ENCODE assay signal across 22 mouse cellular contexts in the genomic region with DNA sequence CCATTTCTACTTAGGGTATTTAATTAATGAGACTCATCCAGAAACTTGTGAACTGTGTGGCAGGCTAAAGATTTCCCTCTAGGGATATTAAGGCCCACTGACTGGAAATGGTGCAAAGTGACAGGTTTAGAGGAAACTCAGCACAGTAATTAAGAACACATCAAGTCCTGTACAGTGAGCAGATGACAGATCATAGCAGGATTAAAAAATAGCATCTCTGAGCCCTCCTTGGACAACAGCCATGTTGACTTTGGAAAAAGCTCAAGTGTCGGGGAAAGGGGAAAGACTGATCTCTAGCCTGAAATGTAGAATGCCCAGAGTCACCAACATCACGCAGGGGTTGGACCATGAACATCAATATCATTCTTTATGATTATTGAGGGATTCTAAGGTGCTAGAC. TPM values are rescaled to one million over a fixed set of nuclear protein-coding genes. Genes with fewer than 3 reads are reported as not detected.
DNase-seq lines count a peak whose midpoint lies in the region; ATAC-seq and TF ChIP-seq lines count a peak whose summit lies in the region.
"Had no signal": no experiment of that assay in that cellular context is flagged by ENCODE, and none has a peak within 500 bp of the region (broad histone marks: within the 10 kb centered on the region; RNA-seq: fewer than 3 reads in every experiment).

No protein-coding gene starts in this region.

- peak; percentile 28 for DNase-seq in adrenal gland, adult 2 months
- DNase-seq in adrenal gland, adult 18-20 months (ENCODE audit: low spot score in 2 of 2), result no peak
- DNase-seq in heart, embryonic 10.5 days (ENCODE audit: low spot score), result peak; percentile 22
- no peak for DNase-seq in heart, adult 9 months (ENCODE audit: low spot score in 2 of 2)
- DNase-seq in lung, embryonic 14.5 days, result peak; percentile 70
- no peak for DNase-seq in lung, postnatal 25 days (ENCODE audit: low spot score)
- DNase-seq in Muller cell, postnatal 12 days (ENCODE audit: inconsistent ontology term), result peak; percentile 47
- DNase-seq: cerebellum, adult 18-20 months; heart, postnatal 4 days; lung, postnatal 4 days; thymus, adult 18-20 months; thymus, postnatal 36 days had no signal

- H3K4me2 ChIP-seq in lung, embryonic 14.5 days, result no peak overlapping the region
- H3K4me2 ChIP-seq: forebrain, embryonic 13.5 days; hindbrain, embryonic 15.5 days; intestine, embryonic 15.5 days; midbrain, embryonic 15.5 days; neural tube, embryonic 13.5 days; stomach, embryonic 15.5 days had no signal

- H3K27me3 ChIP-seq in heart, embryonic 10.5 days (ENCODE audit: insufficient read depth, poor library complexity, severe bottlenecking), result no peaks in the 10 kb centered on the region
- H3K27me3 ChIP-seq in lung, embryonic 14.5 days (ENCODE audit: insufficient read depth, low read length), result no peaks in the 10 kb centered on the region
- H3K27me3 ChIP-seq: forebrain, embryonic 13.5 days; hindbrain, embryonic 15.5 days; intestine, embryonic 15.5 days; midbrain, embryonic 15.5 days; neural tube, embryonic 13.5 days; stomach, embryonic 15.5 days had no signal

- TF ChIP-seq CTCF in lung, embryonic 14.5 days (IDR thresholded peaks at IDR 0.05; ENCODE audit: low read depth), result no peak

- 86% methylated on average over 2 of the region's 2 CpGs for WGBS in heart, embryonic 10.5 days
- WGBS in lung, embryonic 14.5 days, result 45% methylated on average over 2 of the region's 2 CpGs

- H3K27ac ChIP-seq in heart, embryonic 10.5 days, result no peak overlapping the region
- H3K27ac ChIP-seq in lung, embryonic 14.5 days (ENCODE audit: low read depth), result no peak overlapping the region
- H3K27ac ChIP-seq: forebrain, embryonic 13.5 days; hindbrain, embryonic 15.5 days; intestine, embryonic 15.5 days; left cerebral cortex, adult 2 months; limb, embryonic 10.5 days; midbrain, embryonic 15.5 days; neural tube, embryonic 13.5 days; stomach, embryonic 15.5 days had no signal

- no peak overlapping the region for H3K4me3 ChIP-seq in heart, embryonic 10.5 days
- no peak overlapping the region for H3K4me3 ChIP-seq in lung, embryonic 14.5 days (ENCODE audit: low read depth, low read length)
- H3K4me3 ChIP-seq: forebrain, embryonic 13.5 days; hindbrain, embryonic 15.5 days; intestine, embryonic 15.5 days; left cerebral cortex, adult 2 months; limb, embryonic 10.5 days; midbrain, embryonic 15.5 days; myocyte; neural tube, embryonic 13.5 days; stomach, embryonic 15.5 days had no signal

- no peaks in the 10 kb centered on the region for H3K4me1 ChIP-seq in heart, embryonic 10.5 days
- H3K4me1 ChIP-seq in lung, embryonic 14.5 days (ENCODE audit: insufficient read depth), result no peaks in the 10 kb centered on the region
- H3K4me1 ChIP-seq: forebrain, embryonic 13.5 days; hindbrain, embryonic 15.5 days; intestine, embryonic 15.5 days; limb, embryonic 10.5 days; midbrain, embryonic 15.5 days; neural tube, embryonic 13.5 days; stomach, embryonic 15.5 days had no signal

- no peak overlapping the region for H3K9ac ChIP-seq in lung, embryonic 14.5 days
- H3K9ac ChIP-seq: forebrain, embryonic 13.5 days; hindbrain, embryonic 15.5 days; intestine, embryonic 15.5 days; midbrain, embryonic 15.5 days; neural tube, embryonic 13.5 days; stomach, embryonic 15.5 days had no signal

- ATAC-seq in lung, embryonic 14.5 days (ENCODE audit: insufficient read depth), result no peak
- ATAC-seq: forebrain, embryonic 13.5 days; intestine, embryonic 15.5 days; midbrain, embryonic 15.5 days had no signal

- H3K36me3 ChIP-seq in heart, embryonic 10.5 days, result no peaks in the 10 kb centered on the region
- no peaks in the 10 kb centered on the region for H3K36me3 ChIP-seq in lung, embryonic 14.5 days (ENCODE audit: insufficient read depth)
- H3K36me3 ChIP-seq: hindbrain, embryonic 15.5 days; intestine, embryonic 15.5 days; limb, embryonic 10.5 days; midbrain, embryonic 15.5 days; neural tube, embryonic 13.5 days; stomach, embryonic 15.5 days had no signal

- H3K9me3 ChIP-seq in heart, embryonic 10.5 days, result 0 out of 2 replicates have a peak, but pooled peaks cover 3% of the 10 kb centered on the region
- H3K9me3 ChIP-seq in lung, embryonic 14.5 days (ENCODE audit: low read depth, low read length), result peaks cover 3% of the 10 kb centered on the region; the same call in 1 of the 2 replicates
- H3K9me3 ChIP-seq: forebrain, embryonic 13.5 days; hindbrain, embryonic 15.5 days; intestine, embryonic 15.5 days; limb, embryonic 10.5 days; midbrain, embryonic 15.5 days; neural tube, embryonic 13.5 days; stomach, embryonic 15.5 days had no signal

RNA-seq across cellular contexts. Expression of gene Kcnk13, which starts 23.8 kb away (rescaled TPM):
- under 1 TPM; 0.69 to 0.93 TPM for total RNA-seq in adrenal gland, adult 2 months (2021)
- 0.42 and 0.47 TPM in 2 replicates for polyA plus RNA-seq in adrenal gland, adult 2 months (2012; rRNA removed)
- 1 to 10 TPM; 1.2 TPM for total RNA-seq in adrenal gland, adult 18-20 months (2021)
- polyA plus RNA-seq in heart, embryonic 10.5 days (2016; fragmentation: Nextera tagmentation; extraction: Ambion mirVana), result 0.05 and 0.23 TPM in 2 replicates
- polyA plus RNA-seq in lung, embryonic 14.5 days (2014; fragmentation: Nextera tagmentation; extraction: Ambion mirVana), result 2.7 and 3.6 TPM in 2 replicates
- total RNA-seq: megakaryocyte-erythroid progenitor cell, adult 5-6 weeks had no signal

Comparison
In these comparisons a context has a peak if more than half of its experiments do, and no peak if none do; other contexts are left out.
1. DNase-seq: peak in adrenal gland, adult 2 months (single experiment), heart, embryonic 10.5 days (single experiment), lung, embryonic 14.5 days (single experiment) and Muller cell, postnatal 12 days (single experiment); none in adrenal gland, adult 18-20 months (0 of 2), heart, adult 9 months (0 of 2) and lung, postnatal 25 days (single experiment).